Mouse (Mus musculus) megakaryocyte, embryonic 14.5 days (primary cell): ENCODE results near the gene Klhl12.

Source experiments
- FLI1 ChIP-seq: IDR thresholded peaks from 2 replicates; pipeline ENCODE4 v1.6.1; 2012; ENCODE audit warnings: low read length, inconsistent platforms, mixed read lengths
- GATA1 ChIP-seq: IDR thresholded peaks from 3 replicates; pipeline ENCODE4 v1.6.1; 2012; ENCODE audit warnings: mixed read lengths, low read length, inconsistent platforms, borderline replicate concordance

GRCm38 (mm10) chr1:134525015-134525414 is 69.7 kb downstream of the Klhl12 start:
- TF ChIP-seq FLI1 (no peak), GATA1 (no peak)
